Mouse (Mus musculus) lung, postnatal 0 days (tissue): ENCODE measurements at regions not wholly inside any gene's neighbourhood (a gene's known extent, or its start where the extent isn't known, plus 50 kb on each side); places are given as distances from the start of the nearest gene placed in this dataset.

Experiments
- CTCF ChIP-seq: IDR thresholded peaks from 2 replicates; pipeline ENCODE4 v1.5.1; 2016; ENCODE audit warnings: antibody characterized with exemption, mild to moderate bottlenecking
- EP300 ChIP-seq: IDR thresholded peaks from 2 replicates; pipeline ENCODE4 v1.6.1; 2016; ENCODE audit warnings: antibody characterized with exemption, mild to moderate bottlenecking, control low read depth

- TF ChIP-seq CTCF, result no peak
- no peak for TF ChIP-seq EP300
Observed at GRCm38 (mm10) chr7:61864517-61864916, 481.9 kb upstream of the Ndn start.
